Mouse (Mus musculus) urinary bladder, postnatal 14 days (tissue): ENCODE measurements around the gene Arhgap22.

ENCODE experiments used
- DNase-seq: peaks from one replicate; pipeline ENCODE4 v3.0.0; 2021; ENCODE audit warnings: low spot score

Gene Arhgap22

DNA sequence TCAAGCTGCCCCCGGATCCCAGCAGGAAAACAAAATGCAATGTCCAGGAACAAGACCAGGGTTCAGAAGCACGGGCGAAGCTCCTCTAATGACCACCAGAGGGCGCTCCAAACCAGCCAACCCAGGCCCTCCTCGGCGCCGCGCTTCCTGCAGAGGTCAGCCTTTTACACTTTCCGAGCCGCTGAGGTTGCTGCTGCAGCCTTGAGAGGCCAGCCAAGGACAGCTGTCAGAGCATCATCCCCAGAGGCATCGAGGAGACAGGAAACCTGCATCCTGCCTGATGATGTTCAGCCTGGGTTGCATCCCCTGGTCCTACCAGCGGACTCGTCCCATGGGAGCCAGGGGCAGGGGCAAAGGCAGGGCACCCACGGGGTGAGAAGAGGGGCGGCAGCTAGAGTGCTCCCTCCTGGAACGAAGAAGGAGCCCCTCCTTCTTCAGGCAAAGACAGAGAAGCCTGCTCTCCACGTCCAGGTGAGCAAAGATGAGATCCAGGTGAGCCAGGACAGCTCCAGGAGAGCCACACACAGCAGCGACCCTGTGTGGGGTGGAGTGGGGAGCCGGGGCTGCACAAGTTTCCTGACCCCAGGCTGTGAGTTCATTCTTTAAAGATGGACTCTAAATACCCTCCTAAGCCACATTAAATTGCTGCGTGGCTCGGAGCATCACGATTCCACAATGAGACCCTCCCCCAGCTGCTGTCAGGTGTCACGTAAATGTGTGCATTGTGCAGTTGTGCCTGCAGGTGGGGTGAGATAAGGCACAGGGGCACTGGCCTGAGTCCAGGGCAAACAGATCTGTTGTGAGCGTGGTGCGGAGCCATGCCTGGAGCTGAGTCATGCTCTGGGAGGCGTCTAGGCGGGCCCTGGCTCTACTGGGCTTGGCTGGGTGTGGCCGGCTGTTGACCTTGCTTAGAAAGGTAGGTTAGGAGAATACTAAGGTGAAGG, at the start of gene Arhgap22:
Gene Arhgap22 (plus strand): TSS at position 204 of the 944 bp plus-strand sequence.
- DNase-seq: peak; percentile 89

DNA sequence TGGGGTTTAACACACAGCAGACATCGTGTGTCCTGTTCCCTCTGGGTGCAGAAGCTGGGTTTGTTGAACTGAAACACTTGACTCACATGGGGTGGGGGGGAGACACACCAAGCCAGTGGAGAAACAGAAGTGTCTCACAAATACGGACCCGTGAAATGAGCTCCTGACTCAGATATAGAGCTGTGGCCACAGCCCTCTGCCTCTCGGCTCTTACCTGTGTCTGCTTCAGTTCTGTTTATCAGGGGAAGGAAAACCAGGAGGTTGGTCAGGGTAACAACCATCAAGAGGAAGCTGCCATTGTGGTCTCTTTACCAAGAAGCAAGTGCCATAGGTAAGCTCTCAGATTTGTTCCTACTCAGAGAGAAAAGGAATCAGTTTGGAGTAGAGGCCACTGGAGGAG, 45.1 kb upstream of the Arhgap22 start:
- no peak for DNase-seq

DNA sequence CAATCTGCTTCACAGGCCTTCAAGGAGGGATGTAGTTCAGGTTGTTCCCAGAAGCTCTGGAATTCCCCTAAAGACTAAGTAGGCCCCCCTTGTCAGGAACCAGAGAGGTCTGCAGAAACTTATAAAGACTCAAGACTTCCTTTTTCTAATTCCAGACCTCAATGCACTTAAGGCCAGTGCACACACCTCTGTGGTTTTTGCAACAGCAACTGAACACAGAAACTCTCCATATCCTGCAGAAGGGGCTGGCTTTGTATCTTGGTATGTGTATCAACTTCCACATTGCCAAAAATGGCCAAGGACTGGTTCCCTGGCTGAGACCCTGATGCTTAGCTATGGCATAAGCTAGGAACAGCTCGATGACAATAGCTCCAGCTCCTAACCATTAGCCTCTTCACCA, 41.9 kb upstream of the Arhgap22 start:
- DNase-seq: no peak

DNA sequence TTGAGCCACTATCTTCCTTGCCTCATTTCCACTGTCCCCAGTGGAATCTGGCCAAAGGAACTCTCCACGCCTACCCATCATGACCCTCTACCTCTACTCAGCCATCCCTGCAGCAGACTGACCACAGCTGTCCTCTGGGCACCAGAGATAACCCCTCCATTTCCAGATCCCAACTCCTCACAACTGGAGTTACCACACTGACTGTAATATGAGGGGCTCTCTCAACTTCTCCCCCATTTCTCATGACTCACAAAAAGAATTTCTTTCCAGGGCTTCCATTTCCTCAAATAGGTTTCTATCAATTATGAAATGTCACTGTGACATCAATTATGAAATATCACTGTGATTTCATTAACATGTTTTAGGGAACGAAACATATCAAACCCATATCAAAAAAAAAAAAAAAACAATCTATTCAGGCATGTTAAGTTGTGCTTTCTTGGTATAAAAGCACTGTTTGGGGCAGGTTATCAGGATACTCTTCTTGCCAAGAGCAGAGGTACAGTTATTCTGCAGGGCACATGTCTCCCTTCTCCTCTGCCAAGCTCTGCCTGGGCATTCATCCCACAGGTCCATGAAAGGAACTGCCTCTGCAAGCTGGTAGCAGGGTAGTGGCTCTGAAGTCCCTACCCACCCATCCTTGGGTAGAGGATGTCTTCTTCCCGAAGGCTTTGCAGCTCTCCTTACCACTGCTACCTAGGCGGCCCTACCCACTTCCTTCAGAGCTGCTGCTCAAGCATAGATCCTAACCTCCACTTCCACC, 38.6 kb upstream of the Arhgap22 start:
- no peak for DNase-seq

DNA sequence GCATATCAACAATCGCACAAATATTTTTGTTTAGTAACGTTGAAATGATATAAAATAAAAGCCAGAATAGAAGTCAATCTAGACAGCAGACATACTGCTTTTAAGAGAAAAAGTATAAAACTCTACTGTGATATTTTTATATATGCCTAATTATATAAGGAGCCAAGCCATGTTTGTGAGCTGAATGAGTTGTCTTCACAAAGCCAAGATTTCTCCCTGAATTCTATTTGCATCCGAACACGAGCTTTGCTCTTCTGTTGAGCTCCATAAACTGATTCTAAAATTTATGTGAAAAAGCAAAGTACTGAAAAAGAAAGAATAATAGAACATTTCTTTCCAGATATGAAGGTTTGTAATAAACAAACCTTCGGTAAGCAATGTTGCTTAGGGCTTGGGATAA, 33.7 kb upstream of the Arhgap22 start:
- no peak for DNase-seq

DNA sequence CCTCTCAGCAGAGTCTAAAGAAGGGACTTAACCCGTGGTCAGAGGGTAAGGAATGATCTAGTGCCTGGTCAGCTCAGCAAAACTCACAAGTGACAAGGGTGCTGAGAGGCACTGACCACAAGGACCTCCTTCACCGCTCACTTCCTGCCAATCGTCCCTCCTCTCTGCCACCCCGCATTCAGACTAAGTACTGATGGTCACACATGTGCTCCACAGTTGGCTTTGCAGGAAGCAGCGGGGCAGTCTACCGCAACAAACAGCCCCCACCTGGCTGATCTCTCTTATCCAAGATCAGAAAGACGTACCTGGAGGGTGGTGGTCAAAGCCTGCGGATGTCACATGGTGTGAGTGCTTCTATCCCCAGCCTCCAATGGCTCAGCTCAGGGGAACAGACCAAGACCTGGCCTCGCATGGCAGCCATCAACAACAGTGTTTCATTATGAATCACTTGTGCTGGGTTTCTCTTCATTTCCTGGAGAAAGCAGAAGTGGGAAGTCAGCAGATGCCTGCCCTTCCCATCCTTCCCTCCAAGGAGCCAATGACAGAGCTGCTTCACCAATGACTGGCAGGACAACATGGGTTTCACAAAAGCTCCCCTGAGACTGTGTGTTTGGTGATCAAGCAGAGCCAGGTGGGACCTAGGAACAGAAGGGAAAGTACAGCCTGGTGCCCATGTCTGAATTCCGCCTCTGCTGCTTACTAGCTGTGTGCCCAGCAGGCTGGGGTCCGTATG, 28.6 kb upstream of the Arhgap22 start, which contains the start of gene Wdfy4:
Gene Wdfy4 (minus strand): TSS at position 441 of the 733 bp plus-strand sequence.
- DNase-seq: no peak

DNA sequence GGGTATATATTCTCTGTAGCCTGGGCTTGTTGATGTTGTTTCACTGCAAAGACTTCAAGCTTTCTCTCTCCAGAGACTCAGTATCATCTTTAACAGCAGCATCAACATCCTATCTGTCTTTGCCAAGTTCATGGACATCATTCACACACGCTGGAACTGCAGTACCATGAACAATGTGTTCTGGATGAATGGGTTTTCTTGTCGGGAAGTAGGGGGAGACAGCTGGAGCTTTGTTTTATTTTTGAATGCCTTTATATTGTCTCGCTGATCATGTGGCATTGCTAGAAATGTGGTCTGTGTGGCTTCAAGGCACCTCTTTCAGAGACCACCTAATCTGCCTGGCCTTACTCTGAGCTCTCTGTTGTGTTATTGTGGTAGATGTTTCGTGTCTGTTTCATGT, 26.6 kb upstream of the Arhgap22 start:
- DNase-seq: no peak

DNA sequence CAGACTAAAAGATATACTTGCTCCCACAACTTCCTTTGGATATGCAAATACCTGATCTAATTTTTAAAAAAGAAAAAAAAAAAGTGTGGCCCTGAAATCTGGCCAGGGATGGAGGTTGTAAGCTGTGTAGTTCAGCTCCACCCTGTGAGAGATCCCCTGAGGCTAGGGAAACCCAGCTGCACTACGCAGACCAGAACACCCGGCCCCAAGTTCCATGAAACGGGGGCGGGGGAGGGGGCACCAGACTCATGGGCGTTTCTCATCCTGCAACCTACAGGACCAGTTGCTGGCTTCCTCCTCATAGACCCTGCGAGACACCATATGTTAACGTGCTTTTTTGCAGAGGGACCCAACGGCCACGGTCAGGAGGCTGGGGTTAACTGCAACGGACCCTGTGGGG, 24.6 kb upstream of the Arhgap22 start:
- no peak for DNase-seq

DNA sequence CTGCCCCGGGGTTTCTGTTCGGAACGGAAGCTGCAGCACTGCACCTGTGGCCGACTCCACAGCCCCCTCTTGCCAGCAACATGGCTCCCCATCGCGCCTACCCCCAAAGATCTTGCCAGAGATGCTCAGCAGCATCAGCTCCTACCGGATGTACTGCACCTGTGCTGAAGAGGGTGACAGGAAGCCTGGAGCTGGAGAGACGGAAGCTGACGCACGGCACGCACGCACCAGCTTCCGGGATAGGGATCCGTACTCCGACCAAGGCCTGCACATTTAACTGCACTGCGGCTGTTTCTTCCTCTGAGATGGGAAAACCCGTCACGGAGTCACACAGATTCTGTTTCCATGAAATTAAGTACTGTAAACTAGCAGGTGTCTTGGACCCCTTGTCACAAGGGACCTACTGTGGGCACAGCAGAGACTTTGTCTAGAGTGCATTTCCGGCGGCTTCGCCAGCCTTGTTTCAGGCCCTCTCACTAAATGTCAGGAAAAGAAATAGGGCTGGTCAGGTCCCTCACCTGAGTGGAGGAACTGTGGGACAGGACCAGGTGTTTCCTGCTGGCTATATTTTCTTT, 23.9 kb upstream of the Arhgap22 start:
- DNase-seq: no peak

DNA sequence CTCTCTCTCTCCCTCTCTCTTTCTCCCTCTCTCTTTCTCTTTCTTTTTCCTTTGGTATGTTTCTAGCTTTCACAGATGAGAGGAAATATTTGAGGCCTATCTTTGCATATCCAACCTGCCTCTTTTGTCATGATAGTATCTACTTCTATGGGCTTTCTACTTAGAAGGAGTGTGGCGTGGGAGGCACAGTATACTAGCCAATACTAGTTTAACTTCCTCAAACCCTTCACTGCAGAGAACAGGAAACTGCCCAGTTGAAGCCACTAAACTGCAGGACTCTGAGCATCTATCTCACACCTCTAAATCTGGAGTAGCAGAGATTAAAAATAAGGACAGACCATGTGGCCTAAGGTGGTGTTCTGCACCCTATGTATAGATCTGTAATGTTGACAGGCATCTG, 23.2 kb upstream of the Arhgap22 start:
- no peak for DNase-seq

DNA sequence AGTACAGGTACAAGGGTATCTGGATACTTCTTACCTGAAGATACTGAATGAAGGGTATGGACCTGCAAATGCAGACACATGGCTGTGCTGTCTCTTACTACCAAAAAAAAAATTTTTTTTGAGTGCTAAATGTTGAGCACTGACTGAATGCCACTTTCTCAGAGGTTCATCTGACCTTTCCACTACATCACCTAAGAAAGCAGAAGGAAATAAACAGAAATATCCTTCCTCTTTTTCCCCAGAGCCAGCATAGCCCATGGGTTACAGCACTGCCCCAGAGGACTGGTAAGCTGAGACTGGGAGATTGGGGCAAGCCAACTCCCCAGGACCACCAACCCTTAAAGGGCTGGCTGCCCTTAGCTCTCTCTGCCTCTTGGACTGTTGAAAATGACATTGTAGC, 20.1 kb upstream of the Arhgap22 start:
- DNase-seq: no peak

DNA sequence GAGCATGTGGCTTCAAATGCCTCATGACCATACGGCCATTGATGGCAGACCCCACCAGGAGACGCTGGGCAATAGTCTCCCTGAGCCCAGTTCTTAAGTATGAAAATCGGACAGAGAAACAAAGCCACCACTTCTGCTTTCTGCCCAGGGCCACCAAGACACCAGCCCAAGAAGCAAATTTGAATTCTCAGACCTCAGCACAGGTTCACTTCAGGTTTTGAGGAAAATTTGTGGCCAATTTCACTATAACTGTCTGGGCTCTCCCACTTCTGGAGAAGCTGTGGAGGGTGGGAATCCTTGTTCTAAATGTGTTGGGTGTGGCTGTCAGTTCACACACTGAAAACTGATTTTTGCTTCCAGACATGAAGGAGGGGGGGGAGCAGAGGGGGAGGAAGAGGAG, 19.6 kb upstream of the Arhgap22 start:
- DNase-seq: no peak

DNA sequence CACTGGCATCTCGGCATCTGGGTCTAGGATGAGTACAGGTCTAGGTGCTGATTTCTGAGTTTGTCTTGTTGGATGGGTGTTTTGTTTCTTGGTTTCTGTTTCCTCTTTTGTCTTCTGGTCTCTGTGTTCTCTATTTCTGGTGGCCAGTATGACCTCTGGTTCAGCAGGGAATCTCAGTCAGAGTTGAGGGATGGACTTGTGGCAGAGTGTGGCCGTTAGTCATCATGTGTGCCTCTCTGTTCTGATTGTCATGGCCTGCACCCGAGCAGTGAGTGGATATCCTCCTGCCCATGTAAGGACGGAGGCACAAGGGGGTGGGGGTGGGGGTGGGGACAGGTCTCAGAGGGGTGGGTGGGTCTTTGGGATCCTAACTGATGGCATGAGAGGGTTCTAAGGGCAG, 11.7 kb upstream of the Arhgap22 start:
- DNase-seq: no peak

DNA sequence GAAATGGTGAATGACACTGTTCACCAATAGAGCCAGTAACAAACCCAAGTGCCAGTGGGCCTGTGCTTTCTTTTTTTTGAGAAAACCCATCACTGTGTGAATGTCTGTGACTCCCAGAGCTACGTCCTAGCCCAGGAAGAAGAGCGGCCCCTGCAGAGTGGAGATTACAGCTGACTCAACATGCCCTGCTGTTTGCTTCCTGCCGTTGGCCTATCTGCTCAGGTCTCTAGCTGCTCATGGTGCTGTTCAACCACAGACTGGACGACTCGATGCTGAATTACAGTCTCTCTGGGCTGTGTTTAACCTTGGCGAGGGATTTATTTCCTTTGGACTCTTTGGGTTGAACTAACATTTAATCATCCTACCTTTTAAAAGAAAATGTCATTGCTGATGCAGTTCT, 10.9 kb upstream of the Arhgap22 start:
- DNase-seq: no peak

DNA sequence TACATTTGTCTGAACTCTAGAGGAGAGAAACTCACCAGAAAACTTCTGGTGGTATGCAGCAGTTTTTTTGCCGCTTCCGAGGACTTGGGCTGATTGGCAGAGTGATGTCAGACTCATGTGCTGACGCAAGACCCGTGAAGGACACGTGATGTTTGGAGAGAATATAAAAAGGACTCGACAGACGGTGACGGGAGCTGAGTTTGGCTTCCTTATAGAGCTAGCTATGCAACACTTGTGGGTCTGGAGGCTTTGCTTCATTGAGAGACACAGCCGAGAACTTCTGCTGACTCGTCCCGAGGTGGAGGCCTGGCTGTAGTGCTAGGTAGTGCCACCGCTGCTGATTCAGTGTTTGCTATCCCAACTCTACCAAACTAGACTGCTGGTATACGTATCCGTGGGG, 10.0 kb upstream of the Arhgap22 start:
- DNase-seq: no peak

DNA sequence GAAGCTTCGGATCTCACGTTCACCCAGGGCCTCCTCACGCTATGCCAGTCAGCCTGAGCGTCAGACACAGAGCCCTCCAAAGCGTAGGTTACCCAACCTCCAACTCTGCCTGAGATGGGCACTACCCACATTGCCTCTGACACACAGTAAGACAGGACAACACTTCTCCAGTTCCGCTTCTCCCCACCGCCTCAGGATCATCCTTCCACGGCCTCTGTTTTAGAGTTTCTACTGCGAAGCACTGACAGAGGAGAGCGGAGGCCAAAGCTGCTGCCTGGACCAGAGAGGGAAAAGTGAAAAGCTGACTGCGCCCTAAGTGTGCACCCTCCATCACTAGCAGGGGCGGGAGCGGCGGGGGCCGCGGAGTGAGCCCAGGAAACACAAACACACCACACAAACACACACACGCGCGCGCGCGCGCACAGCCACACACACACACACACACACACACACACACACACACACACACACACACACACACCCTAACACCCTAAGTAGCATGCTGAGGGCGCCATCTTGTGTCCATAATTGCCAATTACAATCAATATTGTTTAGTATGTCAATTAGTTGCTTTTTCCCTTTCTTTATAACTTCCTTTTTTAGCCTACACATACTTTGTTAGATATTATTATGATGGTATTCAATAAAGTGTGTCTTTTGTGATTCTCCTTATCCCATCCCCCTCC, 8.4 kb upstream of the Arhgap22 start:
- DNase-seq: no peak

DNA sequence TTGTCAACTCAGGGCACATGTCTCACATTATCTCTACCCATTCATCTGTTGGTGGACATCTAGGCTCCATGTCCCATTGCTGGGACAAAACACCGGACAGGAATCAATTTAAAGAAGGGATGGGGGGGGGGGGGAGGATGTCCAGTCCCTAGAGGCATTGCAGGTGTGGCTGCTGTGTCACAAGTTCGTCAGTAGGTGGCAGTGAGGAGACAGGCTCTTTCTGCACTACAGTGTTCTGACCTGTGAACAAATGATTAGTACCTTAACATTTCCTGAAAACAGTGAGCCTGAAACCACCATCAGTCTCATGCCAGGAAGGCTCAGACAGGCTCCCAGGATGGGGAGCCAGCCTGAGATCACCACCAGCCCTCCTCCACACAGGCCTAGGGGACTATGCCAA, 6.8 kb upstream of the Arhgap22 start:
- DNase-seq: no peak

DNA sequence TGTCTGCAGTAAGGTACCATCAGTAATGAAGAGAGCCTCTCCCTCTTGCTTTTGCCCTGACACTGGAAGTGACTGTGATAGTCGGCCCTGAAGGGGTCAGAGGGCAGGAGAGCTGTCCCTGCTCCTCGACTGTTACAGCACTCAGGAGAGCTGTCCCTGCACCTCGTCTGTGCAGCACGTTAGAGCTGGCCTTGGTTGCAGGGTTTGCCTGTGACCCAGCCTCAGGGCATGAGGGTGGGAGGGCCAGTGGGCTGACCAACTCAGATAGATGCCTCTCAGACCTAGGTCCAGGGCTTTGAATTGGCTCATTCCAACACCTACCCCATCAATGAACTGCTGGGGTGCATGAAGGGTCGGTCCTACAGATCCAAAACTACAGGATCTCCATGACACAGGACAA, 5.5 kb upstream of the Arhgap22 start:
- DNase-seq: no peak

DNA sequence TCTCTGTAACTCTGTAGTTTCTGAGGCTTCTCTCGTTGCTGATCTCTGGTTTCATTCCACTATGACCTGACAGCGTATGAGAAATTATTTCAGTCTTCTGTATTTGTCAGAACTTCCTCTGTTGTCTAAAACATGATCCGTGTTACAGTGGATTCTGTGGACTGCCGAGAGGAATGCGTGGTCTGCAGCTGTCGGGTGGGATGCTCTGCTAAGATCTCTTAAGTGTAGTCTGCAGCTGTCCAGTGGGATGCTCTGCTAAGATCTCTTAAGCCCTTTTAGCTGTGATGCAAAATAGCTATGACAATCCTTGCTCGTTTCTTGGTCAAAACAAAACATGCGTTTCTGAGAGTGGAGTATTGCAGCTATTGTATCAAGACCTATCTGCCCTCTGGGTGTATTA, 3.0 kb upstream of the Arhgap22 start:
- DNase-seq: no peak

DNA sequence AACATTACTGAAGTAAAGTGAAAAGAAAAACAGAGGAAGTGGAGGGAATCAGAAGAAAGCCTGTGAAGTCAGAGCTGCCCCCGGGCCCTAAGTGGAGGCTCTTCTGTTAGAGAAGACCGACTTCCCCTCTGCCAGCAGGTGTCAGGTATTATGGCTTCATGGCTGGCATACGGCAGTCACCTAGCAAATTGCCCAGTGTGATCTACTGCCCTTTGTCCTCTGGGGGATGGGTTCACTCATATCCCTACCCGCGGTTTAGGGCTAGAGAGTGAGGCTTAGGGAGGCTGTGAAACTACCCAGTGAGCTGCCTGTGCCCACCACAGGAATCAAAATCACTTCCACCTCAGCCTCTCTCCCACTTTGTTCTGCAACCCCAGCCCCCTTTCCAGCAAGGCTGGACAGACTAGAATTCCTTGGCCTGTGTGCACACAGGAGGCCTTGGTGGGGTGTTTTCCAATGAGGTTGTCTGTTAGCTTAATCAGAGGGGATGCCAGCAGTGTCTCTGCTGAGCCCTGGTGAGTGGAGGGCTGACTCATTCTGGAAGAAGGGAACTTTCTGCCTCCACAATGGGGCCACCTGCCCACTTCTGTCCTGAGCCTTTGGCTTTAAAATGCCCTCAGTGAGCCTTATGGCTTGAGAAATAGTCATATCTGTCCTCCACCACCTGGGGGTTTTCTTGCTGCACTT, 1.4 kb upstream of the Arhgap22 start:
- no peak for DNase-seq

DNA sequence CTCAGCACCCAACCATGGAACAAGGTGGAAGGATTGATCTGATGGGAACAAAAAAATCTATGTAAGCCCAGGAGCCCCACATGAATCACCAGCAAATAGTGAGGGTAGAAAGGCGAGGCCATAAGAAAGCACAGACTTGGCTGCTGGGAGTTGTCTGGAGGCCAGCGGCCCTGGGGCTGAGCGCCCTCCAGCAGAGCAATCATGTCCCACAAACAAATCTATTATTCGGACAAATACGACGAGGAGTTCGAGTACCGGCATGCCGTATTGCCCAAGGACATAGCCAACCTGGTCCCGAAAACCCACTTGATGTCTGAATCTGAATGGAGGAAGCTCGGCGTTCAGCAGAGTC, 892 bp upstream of the Arhgap22 start:
- DNase-seq: no peak
